Mouse (Mus musculus): ENCODE data around the gene Thtpa.

The Thtpa gene

DNA sequence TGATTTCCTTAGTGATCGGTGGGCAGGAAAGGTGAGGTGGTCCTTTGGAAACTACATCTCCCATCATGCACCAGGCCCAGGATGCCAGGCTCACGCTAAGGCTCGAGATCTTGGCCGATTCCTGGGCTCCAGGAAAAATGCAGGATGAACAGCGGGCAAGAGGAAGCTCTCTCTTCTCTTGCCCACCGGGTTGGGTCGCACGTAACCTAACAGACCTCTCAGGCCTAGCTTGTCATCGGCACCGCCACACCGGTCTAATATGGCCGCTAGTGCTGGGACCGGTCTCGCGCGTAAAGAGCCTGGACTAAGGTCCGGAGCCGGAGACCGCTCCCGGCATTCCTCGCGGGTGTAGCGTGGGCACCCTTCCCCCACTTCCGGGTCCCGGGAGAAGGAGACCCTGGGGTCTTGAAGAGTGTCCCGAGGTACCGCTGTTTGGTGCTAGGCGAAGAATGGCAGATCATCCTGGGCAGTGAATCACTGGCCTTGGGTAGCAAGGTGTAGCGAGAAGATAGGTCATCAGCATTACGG is at the start of gene Thtpa:
Gene Thtpa (plus strand): TSS at position 81 of the 528 bp plus-strand sequence.
- DNase-seq, result peak; percentile 88

DNA sequence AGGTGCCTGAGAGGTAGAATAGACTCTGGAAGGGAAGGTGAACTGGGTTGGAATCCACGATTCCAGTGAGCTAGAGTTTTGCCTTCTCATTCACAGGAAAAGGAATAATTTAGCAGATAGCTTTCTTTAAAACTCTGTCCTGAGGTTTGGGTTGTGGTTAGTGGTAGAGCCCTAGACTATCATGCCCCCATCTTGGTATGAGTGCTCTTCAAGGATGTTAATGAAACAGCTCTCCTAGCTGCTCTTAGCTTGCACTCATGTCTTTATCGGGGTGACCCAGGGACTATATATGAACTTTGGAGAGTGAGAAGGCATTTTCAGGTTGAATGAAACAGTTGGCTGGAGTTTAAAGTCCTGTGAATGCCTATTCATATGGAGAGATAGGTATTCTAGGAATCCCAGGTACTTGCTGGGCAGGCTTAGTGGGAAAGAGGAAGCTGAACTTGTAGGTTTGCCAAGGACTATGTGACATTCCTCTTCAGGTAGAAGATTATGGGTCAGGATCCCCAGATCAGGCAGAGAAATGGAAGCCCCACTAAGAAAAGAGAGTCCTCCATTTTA is 46.5 kb upstream of the Thtpa start:
- no peak for DNase-seq

DNA sequence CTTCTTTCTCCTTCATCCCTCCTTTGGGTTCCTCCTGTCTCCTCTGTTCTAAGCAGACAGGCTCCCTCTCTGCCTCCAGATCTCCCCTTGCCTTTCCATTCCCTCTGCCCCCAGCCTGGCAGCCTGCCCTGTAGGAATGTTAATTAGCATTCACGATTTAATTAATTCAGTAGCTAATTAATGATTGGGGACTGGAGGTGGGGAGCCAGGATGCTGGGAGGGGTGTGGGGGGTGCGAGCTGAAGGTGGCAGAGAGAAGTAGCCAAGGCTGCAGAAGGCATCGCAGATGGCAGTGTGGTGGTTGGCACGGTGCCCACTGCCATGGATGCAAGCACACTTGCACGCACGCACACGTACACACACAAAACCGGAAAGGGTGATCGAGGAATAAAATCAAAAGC is 42.1 kb upstream of the Thtpa start:
- peak; percentile 41 for DNase-seq

DNA sequence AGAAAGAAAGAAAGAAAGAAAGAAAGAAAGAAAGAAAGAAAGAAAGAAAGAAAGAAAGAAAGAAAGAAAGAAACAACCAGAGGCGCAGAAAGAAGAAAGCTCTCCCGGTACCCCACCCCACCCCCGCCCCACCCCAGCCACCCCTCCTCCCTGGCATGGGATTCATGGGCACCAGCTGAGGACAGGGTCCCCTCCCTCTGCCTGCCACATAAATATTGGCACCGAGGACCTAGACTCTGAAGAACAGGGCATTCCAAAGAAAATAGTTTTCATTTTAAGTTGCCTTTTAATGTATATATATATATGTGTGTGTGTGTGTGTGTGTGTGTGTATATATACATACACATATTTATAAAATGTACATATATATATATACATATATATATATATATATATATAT is 41.5 kb upstream of the Thtpa start:
- DNase-seq, result no peak

DNA sequence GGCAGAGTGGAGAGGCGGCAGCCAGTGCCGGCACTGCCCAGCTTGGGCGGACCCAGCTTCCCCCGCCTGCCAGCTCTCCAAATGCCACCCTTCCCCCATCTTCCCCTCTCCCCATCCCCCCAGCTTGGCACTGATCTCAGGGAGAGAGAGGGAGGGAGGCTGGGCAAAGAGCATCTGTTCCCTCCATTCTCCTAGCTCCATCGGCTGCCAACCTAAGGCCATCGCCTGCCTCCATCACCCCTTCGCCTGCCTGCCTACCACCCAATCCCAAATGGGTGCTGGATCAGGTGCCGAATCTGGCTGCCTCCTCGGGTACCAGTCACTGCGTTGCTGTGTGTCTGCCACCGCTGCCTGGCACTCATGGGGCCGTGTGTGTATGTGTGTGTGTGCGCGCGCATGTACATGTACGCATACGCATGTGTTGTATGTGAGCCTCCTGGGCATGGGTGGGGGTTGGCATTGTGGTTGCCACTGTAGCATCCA is 40.8 kb upstream of the Thtpa start:
- peak; percentile 30 for DNase-seq

DNA sequence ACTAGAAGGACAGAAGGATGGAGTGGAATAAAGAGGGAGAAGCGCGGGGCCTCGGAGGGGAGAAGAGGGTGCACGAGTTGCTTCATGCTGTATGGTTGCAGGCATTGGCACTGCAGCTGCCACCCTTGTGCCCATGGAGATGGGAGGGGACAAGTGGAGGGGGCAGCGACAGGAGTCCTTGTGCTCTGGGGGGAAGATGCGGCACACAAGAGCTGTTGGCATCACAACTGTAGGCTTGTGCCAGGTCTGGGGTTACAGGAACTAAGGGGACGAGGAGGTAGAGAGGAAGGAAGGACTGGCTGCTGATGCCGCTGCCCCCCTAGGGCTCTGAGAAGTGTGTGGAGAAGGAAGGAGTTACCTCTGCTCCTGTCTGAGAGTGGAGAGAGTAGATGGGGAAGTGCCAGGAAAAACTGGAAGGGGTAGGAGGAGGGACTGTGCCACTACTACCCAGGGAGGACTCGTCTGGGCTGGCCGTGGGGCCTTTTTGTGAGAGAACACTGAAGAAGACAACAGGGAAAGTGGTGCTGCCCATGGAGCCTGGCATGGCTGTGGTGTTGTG is 40.3 kb upstream of the Thtpa start:
- DNase-seq, result no peak

DNA sequence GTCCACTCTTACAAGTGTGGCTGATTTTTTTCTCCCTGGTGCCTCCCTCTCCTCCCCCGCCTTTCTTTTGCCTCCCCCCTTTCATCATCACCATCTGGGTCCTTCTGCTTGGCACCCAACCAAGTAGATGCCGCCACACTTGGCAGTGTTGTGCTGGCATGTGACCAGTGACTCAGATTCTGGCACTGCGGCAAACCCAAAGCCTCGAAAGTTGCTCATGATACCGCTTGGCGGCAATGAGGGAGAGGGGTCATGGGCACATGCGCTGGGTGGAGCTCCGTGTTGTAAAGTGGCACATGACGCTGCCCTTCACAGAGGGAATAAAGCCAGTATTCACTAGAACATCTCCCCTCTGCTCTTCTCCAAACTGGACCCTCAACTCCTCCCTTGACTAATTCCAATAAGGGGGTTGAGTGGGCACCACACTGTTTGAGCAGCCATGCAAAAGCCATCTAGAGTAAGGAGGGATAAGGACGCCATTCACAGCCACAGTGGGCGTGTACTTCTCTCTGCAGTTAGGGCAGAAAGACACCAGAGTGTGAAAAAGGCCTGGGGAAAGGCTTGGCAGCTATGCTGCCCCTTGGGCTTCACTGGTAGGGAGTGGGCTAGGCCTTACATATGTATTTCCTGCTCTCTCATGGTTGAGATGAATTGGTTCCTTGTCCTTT is 39.3 kb upstream of the Thtpa start:
- DNase-seq, result no peak

DNA sequence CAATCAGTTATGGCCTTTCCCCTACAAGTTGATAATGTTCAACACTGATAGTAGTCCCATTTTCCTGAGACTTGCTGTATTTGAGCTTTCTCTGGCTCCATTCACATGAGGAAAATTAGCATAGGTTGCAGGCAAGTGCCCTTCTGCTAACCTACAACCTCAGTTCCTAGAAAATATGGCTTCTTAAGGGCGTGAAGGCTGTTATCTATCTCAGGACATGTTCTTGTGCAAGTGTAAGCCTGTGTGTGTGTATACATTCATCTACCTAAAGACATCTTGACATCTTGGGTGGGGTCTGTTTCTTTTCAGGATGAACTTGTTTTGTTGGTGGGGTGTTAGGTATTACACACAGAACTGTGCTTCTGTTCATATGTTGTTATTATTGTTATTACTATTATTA is 35.6 kb upstream of the Thtpa start:
- DNase-seq, result no peak

DNA sequence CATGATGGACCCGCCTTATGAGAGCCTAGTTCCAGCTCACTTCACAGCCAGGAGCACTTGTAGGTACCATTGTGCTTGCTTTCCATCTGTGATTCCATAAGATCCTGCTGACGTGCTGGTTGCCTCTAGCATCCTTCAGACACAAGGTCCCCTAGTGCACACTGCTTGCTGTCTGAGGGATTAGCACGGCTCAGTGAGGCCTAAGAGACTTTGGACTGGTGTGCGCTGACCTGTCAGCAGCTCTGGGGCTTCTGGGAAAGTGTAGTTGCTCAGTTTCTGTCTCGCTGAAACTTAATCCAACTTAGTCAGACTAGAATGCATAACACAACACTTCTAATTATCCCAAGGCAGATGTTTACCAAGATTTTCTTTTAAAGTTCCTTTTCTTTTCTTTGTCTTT is 34.7 kb upstream of the Thtpa start:
- DNase-seq, result peak; percentile 59

DNA sequence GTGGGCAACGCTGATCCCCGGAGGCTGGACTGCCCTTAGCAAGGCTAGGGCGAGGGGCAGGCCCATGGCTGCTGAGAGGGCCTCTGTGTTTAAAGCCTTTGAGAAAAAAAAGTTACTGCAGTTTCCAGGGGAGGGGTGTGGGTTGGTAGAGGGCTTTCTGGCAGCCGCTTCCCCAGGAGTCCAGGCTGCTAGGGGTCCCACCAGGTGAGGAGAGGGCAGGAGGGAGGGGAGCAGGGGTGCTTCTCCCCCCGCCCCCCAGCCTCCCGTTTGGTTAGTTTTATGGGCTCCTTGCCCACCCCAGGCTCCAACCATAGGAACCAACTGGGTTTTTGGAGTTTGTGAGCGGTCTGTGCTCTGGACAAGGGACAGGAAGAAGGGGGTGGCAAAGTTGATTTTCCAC is 32.7 kb upstream of the Thtpa start:
- no peak for DNase-seq

DNA sequence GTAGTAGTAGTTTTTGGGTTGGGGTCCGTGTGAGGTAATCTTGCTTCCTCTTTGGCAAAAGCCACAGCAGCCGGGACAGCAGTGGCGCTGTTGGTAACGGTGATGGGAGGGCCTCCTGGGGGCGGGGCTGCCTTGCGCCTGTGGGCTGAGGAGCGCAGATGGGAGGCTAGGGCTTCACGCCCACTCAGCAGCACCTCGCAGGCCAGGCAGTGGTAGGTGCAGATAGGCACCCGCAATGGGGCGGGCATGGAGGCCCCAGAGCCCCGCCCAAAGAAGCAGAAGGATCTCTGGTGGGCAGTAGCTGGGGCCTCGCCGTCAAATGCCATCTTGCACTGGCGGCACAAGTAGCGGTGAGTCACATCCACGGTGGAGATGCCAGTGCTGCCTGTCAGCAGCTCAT is 32.0 kb upstream of the Thtpa start:
- no peak for DNase-seq

DNA sequence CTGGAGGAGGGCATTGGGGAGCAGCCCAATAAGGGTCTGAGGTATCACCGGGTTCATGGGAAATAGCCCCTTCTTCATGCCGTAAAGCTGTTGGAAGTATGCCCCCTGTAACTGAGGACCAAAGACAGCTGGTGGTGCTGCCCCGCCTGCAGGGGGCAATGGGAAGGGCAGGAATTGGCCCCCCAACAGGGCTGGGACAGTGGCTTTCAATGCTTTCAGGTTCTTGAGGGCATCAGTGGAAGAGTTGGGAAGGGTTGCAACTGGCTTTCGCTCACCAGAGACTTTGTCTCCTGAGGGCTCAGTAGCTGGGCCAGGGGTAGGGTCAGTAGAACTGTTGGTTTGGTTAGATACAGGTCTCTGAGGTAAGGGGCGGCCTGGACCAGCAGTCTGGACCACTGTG is 31.5 kb upstream of the Thtpa start:
- no peak for DNase-seq

DNA sequence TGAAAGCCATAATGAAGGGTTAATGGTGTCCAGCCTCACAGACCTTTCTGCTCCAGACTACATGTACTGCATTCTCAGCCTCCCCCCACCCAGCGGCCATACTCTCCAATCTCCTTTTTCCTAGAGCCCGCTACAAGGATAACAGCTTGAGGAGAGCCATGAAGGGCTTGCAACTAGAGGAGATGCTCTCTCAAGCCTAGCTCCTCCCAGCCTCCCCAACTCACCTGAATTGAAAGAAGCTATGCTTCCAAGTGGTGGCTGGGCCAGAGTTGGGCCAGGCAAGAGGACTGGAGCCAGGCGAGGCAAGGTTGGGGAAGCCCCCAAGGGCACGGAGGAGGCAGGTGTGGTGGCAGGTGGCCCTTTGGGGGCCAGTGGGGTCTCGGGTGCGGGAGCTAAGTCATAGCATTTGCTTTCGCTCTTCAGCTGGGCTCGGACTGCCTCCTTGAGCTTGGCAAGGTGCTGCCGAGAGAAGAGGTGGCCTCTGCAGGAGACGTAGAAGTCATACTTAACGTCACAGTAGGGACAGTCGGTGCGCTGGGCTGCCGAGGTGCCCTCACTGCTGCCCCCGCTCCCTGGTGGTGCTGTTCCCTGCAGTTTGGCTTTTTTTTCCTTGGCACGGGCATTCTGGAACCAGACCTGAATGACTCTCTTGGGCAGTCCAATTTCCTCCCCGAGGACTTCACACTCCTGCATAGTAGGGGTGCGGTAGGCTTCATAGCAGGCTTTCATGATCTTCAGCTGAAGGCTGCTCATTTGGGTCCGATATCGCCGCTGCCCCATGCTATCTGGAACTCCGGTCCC is 30.8 kb upstream of the Thtpa start:
- no peak for DNase-seq

DNA sequence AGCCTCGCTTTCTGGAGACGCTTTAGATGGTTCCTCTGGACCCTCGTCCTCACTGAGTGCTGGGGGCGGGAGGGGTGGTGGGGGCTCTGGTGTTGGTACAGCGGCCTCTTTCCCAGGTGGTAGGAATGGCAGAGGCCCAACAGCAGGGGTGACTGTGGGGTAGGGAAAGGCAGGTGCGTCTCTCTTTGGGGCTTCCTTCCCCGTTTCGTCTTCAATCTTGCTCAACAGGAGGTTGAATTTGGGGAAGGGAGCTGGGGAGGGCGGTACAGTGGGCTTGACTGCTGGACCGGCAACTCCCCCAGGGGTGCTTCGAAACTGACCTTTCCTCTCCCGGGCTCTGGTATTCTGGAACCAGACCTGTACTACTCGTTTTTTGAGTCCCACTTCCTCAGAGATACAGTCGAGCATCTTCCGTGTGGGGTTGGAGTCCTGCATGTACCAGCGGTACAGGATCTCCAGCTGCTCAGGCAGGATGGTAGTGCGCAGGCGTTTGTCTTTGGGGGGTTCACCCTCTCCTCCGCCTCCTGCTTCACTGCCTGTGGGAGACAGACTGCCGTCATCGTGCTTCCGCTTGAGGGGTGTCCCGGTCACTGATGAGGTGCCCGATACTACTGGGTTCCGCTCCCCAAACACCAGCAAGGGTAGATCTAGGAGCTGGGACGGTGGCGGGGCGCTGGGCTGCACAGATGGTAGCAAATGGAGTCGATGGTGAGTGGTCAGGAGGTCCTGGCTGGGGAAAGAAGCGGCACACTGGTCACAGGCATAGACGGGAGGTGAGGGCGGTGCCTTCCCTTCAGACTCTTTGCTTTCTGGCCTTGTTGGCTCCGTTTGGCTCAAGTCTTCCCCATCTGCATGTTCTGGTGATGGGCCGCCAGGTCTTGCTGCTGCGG is 29.9 kb upstream of the Thtpa start:
- no peak for DNase-seq

DNA sequence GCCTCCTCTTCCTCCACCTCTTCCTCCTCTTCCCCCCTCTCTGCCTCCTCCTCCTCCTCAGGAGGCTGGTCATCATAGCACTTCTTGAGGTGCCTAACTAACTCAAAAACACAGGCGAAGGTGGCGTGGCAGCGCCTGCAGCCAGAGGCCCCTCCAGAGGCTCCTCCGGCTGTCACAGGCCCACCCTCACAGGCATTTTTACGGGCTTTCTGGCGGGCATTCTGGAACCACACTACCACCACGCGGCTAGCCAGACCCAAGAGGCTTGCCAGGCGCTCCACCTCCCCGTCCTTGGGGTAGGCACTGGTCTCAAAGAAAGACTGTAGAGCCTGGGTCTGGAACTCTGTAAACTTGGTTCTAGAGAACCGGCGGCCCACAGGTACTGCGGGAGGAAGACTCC is 29.2 kb upstream of the Thtpa start:
- no peak for DNase-seq

DNA sequence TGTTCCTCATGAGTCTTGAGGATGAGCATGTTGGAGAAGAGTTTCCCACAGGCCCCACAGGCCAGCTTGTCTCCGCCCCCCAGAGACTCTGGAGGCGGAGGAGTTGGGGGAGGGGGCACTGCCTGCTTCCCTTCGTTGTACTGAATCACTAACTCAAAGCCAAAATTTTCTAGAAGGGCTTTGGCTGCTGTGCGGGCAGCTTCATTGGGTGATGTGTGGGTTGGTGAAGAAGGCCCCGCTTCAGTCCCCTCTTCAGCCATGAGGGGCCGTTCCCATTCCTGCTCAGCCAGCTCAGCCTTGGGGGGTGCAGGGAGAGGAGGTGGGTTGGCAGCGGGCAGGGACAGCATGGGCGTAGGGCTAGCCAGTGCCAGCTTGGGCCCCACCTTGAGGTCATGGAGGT is 28.5 kb upstream of the Thtpa start:
- no peak for DNase-seq

DNA sequence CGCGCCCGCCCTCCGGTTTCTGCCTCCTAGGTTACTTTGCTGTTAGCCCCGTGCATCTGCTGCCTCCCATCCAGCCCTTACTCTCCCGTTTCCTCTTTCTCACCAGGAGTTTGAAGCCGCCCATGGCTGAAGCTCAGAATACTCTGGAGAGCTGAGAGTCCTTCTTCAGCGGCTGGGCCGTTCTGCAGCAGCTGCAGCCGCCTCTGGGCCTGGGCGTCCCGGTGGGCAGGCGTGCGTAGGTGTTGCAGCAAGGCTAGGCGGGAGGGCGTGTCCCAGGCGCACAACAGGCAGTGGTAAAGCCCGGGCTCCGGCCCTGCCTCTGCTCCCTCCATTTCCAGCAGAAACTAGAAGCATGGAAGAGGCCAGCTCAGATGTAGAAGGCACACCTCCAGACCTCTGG is 22.8 kb upstream of the Thtpa start:
- DNase-seq, result no peak

DNA sequence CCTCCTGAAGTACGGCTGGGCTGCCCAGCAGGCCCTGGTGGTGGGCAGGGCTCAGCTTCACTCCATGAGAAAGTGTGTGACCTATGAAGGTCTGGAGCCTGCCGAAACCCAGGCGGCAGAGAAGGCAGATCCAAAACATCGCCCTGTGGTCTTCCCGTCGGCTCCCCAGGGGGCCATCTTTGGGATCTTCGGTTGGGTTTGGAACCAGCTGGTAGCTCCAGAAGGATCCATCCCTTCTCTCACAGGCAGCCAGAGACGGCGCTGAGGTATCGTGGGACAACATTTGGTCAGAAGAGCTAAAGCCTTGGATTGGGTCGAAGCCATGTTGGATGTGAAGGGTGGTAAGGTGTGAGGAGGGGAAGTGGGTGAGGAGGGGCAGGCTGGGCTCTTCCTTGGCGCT is 20.2 kb upstream of the Thtpa start:
- no peak for DNase-seq

DNA sequence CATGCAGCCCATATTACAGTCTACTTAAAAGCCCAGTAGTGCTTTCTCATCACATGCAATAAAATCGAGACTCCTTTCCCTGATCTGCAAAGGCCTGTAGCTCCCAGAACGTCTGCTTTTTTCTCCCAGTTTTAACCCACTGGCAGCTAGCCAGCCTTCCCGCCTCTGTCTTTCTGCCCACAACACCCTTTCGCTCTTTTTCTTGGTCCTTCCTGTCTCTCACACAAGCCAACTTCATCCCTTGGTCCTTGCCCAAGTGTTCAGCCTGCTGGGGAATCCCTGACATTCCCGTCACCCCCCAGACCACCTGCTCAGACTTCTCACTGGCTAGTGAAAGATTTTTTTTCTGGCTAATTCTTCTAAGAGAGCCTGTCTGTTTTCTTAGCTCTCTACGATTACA is 18.4 kb upstream of the Thtpa start:
- no peak for DNase-seq

DNA sequence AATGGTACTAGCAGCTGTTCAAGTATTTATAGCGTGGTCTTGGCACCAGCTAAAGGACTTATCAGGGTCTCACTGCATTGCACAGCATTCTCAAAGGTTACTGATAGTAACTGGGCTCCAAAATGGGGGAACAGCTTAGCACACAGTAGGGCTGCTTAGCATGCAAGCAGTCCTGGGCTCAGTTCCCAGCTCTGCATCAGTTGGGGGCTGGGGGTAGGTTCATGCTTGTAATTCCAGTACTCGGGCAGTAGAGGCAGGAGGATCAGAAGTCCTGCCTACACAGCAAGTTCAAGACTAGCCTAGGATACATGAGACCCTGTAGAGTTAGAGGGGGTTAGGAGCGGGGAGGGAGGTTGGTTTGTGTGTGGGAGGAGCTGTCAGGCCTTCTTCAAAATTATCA is 17.6 kb upstream of the Thtpa start:
- DNase-seq, result no peak

DNA sequence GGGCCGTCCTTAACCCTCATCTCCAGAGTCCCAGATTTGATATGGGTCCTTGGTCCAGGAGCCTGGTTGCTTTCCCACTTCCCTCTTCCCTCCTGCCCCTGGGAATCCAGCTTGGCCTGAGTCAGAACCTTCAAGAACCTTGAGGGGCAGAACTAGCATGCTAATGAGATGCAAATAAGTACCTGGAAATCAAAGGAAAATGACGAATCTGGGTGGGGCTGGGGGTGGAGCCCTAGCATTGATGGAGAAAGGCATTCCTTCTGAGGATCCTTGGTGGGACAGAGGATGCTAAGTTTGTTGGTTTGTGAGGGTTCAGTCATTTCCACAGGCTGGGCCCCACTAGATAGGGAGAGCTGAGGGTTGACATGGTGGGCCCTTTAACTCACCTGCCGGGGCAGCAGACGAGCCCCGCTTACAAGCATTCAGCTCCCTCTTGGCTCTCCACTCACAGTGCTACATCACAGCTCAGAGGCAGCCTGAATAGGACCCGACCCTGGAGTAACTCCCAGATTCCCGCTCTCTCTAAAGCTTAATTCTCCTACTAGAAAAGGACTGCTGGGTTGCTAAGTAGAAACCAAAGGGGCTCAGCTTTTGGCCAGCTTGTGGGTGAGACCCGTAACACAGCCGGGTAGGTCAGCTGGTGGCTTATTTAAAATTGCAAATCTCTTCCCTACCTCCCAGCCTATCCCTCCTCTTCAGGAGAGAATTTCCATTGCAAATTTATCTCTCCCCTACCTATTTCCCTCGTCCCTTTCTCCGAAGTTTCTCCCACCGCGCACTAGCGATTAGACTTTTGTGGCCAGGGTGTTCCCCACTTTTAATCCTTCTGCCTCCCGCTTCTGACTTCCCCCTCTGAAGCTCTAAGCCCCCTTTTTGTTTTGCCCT is 16.9 kb upstream of the Thtpa start:
- DNase-seq, result no peak
